Mouse (Mus musculus) activated CD4-positive, CD25-positive, alpha-beta regulatory T cell, adult 9 weeks (primary cell): Measurements from ENCODE around the gene Trim72. TPM values are rescaled to one million over a fixed set of nuclear protein-coding genes. Genes with fewer than 3 reads are reported as not detected.

ENCODE experiments used
- polyA plus RNA-seq: library from polyadenylated mRNA; unstranded; fragments of 100-300 nt; shearing (Covaris generic); gene quantifications from one replicate; pipeline ENCODE4 v1.2.1, GENCODE M21; 2017

The Trim72 gene
- polyA plus RNA-seq = not detected

GRCm38 (mm10) chr7:128003688-128004087 lies at the start of gene Trim72:
Gene Trim72, plus strand, starts transcription at chr7:128003949.

GRCm38 (mm10) chr7:127967004-127967921 lies 36.5 kb upstream of the Trim72 start, which contains the start of gene Fus:
Gene Fus, plus strand, starts transcription at chr7:127967457.

GRCm38 (mm10) chr7:127993341-127993977 lies 10.3 kb upstream of the Trim72 start, which contains the start of gene Pycard:
Gene Pycard, minus strand, starts transcription at chr7:127993867.

Other genes with a start within 250 kb of the Trim72 start
- gene Orai3, start 234.1 kb upstream of the Trim72 start, polyA plus RNA-seq = 32.8 TPM
- 1.5 TPM for gene Setd1a, start 227.3 kb upstream of the Trim72 start, polyA plus RNA-seq
- gene Gm49388, start 218.3 kb upstream of the Trim72 start, polyA plus RNA-seq = not detected
- gene Hsd3b7, start 203.3 kb upstream of the Trim72 start, polyA plus RNA-seq = 4.9 TPM
- gene Stx4a, start 179.7 kb upstream of the Trim72 start, polyA plus RNA-seq = 168 TPM
- not detected for gene Stx1b, start 179.4 kb upstream of the Trim72 start, polyA plus RNA-seq
- gene Zfp646, start 127.7 kb upstream of the Trim72 start, polyA plus RNA-seq = 65.1 TPM
- gene Zfp668, start 127.1 kb upstream of the Trim72 start, polyA plus RNA-seq = 21.6 TPM
- 0.81 TPM for gene Prss53, start 113.0 kb upstream of the Trim72 start, polyA plus RNA-seq
- gene Gm21974, start 108.5 kb upstream of the Trim72 start, polyA plus RNA-seq = not detected
- gene Vkorc1, start 108.3 kb upstream of the Trim72 start, polyA plus RNA-seq = 54.2 TPM
- 52.5 TPM for gene Bckdk, start 99.9 kb upstream of the Trim72 start, polyA plus RNA-seq
- gene Kat8, start 91.4 kb upstream of the Trim72 start, polyA plus RNA-seq = 51.7 TPM
- gene Prss8, start 73.8 kb upstream of the Trim72 start, polyA plus RNA-seq = not detected
- 5.0 TPM for gene Prss36, start 57.2 kb upstream of the Trim72 start, polyA plus RNA-seq
- 135 TPM for gene Fus, start 36.5 kb upstream of the Trim72 start, polyA plus RNA-seq
- gene Pycard, start 10.1 kb upstream of the Trim72 start, polyA plus RNA-seq = 339 TPM
- 1.3 TPM for gene Itgam, start 58.7 kb downstream of the Trim72 start, polyA plus RNA-seq
- gene Gm49368, start 58.7 kb downstream of the Trim72 start, polyA plus RNA-seq = not detected
- gene Itgax, start 125.6 kb downstream of the Trim72 start, polyA plus RNA-seq = 0.87 TPM
- 2.4 TPM for gene Itgad, start 150.4 kb downstream of the Trim72 start, polyA plus RNA-seq
- gene Cox6a2, start 202.4 kb downstream of the Trim72 start, polyA plus RNA-seq = not detected
- 10.2 TPM for gene Armc5, start 233.4 kb downstream of the Trim72 start, polyA plus RNA-seq
- gene 9130023H24Rik, start 234.1 kb downstream of the Trim72 start, polyA plus RNA-seq = 2.4 TPM
- gene Tgfb1i1, start 242.9 kb downstream of the Trim72 start, polyA plus RNA-seq = 0.97 TPM